Mouse (Mus musculus) kidney, adult 9 months (tissue): ENCODE data around the gene Mup3.
"Not testable (repeated sequence)": the region's sequence is repeated elsewhere in the genome, so short reads cannot be mapped to it uniquely, and the experiment has no call there.

Source experiments
- DNase-seq: peaks from one replicate; pipeline ENCODE4 v3.0.0; 2022

Mup3 gene

GRCm38 (mm10) chr4:62087241-62087640, at the start of gene Mup3:
TSS of gene Mup3 (minus strand) at chr4:62087342.
- no peak for DNase-seq

- peak; percentile 58 for DNase-seq
Observed at GRCm38 (mm10) chr4:62133706-62134105, 46.6 kb upstream of the Mup3 start.

DNA sequence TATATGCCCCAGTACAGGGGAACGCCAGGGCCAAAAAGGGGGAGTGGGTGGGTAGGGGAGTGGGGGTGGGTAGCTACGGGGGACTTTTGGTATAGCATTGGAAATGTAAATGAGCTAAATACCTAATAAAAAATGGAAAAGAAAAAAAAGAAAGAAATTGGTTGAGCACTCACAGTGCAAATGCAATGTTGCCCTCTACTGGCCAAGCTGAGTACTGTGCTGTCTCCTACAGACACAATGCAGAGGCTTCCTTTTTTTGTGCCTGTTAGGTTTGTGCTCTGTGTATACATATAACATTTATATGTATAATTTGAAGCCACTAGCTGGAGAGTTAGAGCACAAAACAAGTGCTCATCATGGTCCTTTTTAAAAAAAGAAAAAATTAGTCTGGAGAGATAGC, 16.2 kb upstream of the Mup3 start:
- peak; percentile 30 for DNase-seq

DNA sequence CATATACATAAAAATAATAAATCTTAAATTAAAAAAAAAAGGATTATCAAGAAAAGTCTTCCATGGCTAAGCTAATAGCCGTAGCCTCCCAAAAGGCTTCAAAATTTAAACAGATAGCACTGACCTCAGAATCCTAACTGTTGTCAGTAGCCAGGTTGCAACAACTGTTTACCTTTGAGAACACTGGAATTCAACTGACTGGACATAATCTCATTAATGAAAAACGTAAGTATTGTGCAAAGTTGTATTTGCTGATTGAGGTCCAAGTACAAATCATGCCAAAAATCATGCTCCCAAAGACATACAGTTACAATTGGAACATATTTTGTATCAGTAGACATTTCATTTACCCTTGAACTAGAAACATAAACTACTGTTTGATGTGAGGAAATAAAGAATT, 811 bp upstream of the Mup3 start:
- no peak for DNase-seq

DNA sequence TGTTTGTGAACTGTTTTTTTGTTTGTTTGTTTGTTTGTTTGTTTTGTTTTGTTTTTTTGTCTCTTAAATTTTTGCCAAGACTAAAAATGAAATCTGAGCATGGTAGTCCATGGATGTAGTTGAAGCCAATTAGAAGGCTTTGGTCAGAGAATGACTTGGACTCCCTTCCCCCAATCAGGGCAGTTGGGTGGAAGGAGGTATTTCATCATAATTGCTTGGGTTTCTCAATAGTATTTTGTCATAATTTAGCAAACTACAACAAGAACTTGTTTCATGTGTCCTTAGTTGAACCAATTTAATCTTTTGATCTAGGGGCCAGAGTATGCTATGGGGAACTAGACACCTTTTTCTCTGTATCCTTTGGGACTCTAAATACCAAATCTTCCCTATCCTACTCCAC, 4.4 kb downstream of the Mup3 start:
- no peak for DNase-seq

DNA sequence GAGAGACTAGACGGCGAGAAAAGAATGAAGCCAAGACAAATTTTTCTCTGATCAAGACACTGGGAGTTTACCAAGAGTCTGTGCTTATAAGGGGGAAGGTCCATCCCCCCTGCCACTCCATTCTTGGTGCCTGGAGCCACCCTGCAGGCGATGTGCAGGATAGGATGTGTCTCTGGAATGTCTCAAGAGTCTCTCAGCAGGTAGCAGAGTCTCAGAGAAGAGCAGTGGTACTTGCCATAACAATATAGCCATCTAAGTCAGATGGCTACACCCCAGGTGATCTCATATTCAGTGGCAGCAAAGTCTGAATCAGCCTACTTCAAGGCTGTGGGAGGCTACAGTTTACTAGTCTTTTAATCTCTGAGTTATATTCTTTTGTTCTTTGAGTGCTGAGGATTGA, 12.0 kb downstream of the Mup3 start:
- no peak for DNase-seq

GRCm38 (mm10) chr4:62054780-62055179, 32.4 kb downstream of the Mup3 start:
- DNase-seq: not testable (repeated sequence)

GRCm38 (mm10) chr4:62054058-62054457, 33.1 kb downstream of the Mup3 start, which contains the start of gene Mup20:
TSS of gene Mup20 (minus strand) at chr4:62054158.
- not testable (repeated sequence) for DNase-seq
